Mouse (Mus musculus): ENCODE results near the gene Abca7. TPM values are rescaled to one million over a fixed set of nuclear protein-coding genes. Genes with fewer than 3 reads are reported as not detected.

Gene Abca7
- 0.41 TPM for polyA plus RNA-seq (2014; fragmentation: Illumina TruSeq; extraction: RNeasy Lipid Tissue Mini Kit (QIAGEN cat#74804); ENCODE audit: low read depth, low replicate concordance)

DNA sequence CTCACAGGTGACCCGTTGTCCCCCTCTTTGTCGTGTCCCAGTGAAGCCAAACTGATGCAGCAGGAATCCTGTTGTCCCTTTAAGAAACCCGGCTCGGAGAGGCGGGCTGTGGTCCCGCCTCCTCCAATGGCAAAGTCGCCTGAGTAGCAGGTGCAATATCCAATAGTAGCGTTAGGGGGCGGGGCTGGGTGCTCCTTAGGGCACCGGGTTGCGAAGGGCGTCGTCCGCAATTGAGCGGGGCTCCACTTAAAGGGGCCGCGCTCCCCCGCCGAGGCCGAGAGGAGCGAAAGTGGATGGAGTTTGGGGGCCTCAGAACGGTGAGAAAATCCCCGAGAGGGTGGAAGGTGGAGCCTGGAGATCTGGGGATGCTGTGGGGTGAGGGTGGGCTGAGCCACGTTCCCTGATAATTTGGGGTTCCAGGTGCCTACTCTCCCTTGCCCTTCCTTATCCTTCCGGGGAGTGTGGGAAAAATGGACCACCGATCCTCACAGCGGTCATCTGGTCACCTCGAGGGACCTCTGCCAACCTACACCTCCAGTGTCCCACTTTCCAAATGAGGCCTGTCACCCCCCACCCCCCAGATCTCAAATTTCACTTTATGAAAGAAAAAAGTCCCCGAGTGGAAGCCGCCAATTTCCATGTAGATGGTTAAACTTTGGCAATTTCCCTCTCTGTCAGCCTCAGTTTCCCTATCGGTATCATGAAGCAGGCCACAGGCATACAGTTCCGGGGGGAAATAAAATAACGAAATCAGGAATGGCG, at the start of gene Abca7:
Abca7 (plus strand) TSS at position 223 of the 762 bp plus-strand sequence.

DNA sequence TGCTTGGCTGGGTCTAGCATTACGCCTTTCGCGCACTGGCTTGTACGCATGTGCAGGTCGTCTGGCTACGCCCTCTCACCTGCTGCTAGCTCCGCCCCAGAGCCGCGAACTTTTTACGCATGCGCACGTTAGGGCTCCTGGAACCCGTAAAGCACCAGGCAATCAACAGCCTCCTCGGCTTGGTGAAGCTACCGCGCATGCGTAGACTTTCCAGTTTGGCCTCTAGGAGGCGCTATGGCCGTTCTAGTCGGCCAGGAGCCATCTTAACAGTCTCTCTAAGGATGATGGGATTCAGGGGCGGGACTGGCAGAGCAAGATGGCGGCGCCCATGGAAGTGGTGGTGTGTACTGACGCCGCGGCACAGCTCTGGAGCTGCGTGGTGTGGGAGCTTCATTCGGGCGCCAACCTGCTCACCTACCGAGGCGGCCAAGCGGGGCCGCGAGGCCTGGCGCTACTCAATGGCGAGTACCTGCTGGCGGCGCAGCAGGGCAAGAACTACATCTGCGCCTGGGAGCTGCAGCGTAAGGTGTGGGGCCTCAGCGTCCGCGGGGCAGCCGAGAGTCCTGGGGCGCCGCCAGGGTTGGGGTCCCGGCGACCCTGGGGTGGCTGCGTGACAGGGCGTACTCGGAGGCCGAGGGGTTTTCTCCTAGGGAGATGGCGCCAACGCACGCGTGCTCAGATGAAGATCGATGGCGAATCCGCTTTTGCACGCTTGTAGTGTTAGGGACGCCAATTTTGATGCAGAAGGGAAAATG, 36.3 kb upstream of the Abca7 start, which contains the start of gene Wdr18:
Wdr18 (plus strand) TSS at position 306 of the 755 bp plus-strand sequence.

GRCm38 (mm10) chr10:79970415-79971182, 25.7 kb upstream of the Abca7 start, which contains the start of gene Grin3b:
Gene Grin3b, plus strand, starts transcription at chr10:79970715.

GRCm38 (mm10) chr10:79984195-79984816, 12.0 kb upstream of the Abca7 start, which contains the start of gene Tmem259:
Gene Tmem259, minus strand, starts transcription at chr10:79984330.

GRCm38 (mm10) chr10:79988506-79989271, 7.6 kb upstream of the Abca7 start, which contains the start of gene Cnn2:
Gene Cnn2, plus strand, starts transcription at chr10:79988584.

DNA sequence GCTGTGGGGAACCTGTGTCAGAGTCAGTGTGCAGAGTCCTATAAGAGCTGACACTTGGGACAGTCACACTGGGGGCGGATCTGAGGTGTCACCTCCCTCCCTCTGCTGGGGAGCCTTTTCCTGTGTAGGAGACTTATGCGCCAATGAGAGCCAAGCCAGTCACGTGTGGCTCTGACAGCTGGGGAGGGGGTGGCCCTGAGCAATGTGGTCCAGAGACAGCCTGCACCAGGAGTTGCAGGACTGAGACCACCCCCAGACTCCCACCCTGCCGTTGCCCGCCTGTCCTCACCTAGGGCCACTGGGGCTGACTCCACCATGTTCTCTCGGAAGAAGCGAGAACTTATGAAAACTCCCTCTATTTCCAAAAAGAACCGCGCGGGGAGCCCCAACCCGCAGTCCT, 20.2 kb downstream of the Abca7 start, which contains the start of gene Arhgap45:
Arhgap45 (plus strand) TSS at position 143 of the 400 bp plus-strand sequence.

GRCm38 (mm10) chr10:80039559-80039979, 43.3 kb downstream of the Abca7 start, which contains the start of gene Polr2e:
Gene Polr2e, minus strand, starts transcription at chr10:80039795.

DNA sequence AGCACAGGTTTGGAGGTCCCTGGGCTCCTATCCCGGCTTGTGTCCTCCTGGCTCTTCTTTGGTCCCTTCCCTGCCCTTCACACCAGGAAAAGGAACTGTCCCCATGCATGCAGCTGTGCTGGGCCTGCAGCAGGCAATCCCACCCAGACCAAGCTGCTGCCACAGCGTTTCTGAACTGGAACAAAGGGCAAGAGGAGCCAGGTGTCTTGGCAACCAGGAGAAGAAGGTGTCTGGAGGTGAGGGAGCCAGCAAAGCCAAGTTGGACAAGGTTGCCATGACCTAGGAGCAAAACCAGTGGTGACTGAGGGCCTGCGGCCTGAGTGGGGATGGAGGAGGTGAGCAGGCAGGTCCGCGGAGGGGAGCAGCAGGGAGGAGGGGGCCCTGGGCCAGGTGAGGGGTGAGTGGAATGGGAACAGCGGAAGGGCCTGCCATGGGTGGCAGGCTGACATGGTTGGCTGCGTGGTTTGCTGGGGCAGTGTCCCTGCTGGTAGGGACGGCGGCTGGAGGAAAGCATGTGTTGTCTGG, 50.8 kb downstream of the Abca7 start, which contains the start of gene Gpx4:
Gpx4 (plus strand) TSS at position 126 of the 525 bp plus-strand sequence.

Other genes with a start within 250 kb of the Abca7 start
- gene Polrmt, start 249.9 kb upstream of the Abca7 start, polyA plus RNA-seq (2014; fragmentation: Illumina TruSeq; extraction: RNeasy Lipid Tissue Mini Kit (QIAGEN cat#74804); ENCODE audit: low read depth, low replicate concordance), result 0.82 TPM
- not detected for gene Fgf22, start 241.4 kb upstream of the Abca7 start, polyA plus RNA-seq (2014; fragmentation: Illumina TruSeq; extraction: RNeasy Lipid Tissue Mini Kit (QIAGEN cat#74804); ENCODE audit: low read depth, low replicate concordance)
- gene Rnf126, start 229.5 kb upstream of the Abca7 start, polyA plus RNA-seq (2014; fragmentation: Illumina TruSeq; extraction: RNeasy Lipid Tissue Mini Kit (QIAGEN cat#74804); ENCODE audit: low read depth, low replicate concordance), result 0.73 TPM
- 2.5 TPM for gene Fstl3, start 219.2 kb upstream of the Abca7 start, polyA plus RNA-seq (2014; fragmentation: Illumina TruSeq; extraction: RNeasy Lipid Tissue Mini Kit (QIAGEN cat#74804); ENCODE audit: low read depth, low replicate concordance)
- gene Prss57, start 205.5 kb upstream of the Abca7 start, polyA plus RNA-seq (2014; fragmentation: Illumina TruSeq; extraction: RNeasy Lipid Tissue Mini Kit (QIAGEN cat#74804); ENCODE audit: low read depth, low replicate concordance), result not detected
- 0.69 TPM for gene Palm, start 202.9 kb upstream of the Abca7 start, polyA plus RNA-seq (2014; fragmentation: Illumina TruSeq; extraction: RNeasy Lipid Tissue Mini Kit (QIAGEN cat#74804); ENCODE audit: low read depth, low replicate concordance)
- 12.8 TPM for gene Misp, start 175.5 kb upstream of the Abca7 start, polyA plus RNA-seq (2014; fragmentation: Illumina TruSeq; extraction: RNeasy Lipid Tissue Mini Kit (QIAGEN cat#74804); ENCODE audit: low read depth, low replicate concordance)
- gene Ptbp1, start 142.1 kb upstream of the Abca7 start, polyA plus RNA-seq (2014; fragmentation: Illumina TruSeq; extraction: RNeasy Lipid Tissue Mini Kit (QIAGEN cat#74804); ENCODE audit: low read depth, low replicate concordance), result 91.3 TPM
- gene Prtn3, start 122.0 kb upstream of the Abca7 start, polyA plus RNA-seq (2014; fragmentation: Illumina TruSeq; extraction: RNeasy Lipid Tissue Mini Kit (QIAGEN cat#74804); ENCODE audit: low read depth, low replicate concordance), result not detected
- gene Plppr3, start 121.9 kb upstream of the Abca7 start, polyA plus RNA-seq (2014; fragmentation: Illumina TruSeq; extraction: RNeasy Lipid Tissue Mini Kit (QIAGEN cat#74804); ENCODE audit: low read depth, low replicate concordance), result not detected
- not detected for gene Elane, start 110.2 kb upstream of the Abca7 start, polyA plus RNA-seq (2014; fragmentation: Illumina TruSeq; extraction: RNeasy Lipid Tissue Mini Kit (QIAGEN cat#74804); ENCODE audit: low read depth, low replicate concordance)
- 0.88 TPM for gene Cfd, start 105.6 kb upstream of the Abca7 start, polyA plus RNA-seq (2014; fragmentation: Illumina TruSeq; extraction: RNeasy Lipid Tissue Mini Kit (QIAGEN cat#74804); ENCODE audit: low read depth, low replicate concordance)
- gene Med16, start 87.6 kb upstream of the Abca7 start, polyA plus RNA-seq (2014; fragmentation: Illumina TruSeq; extraction: RNeasy Lipid Tissue Mini Kit (QIAGEN cat#74804); ENCODE audit: low read depth, low replicate concordance), result 0.19 TPM
- not detected for gene Gm26602, start 85.6 kb upstream of the Abca7 start, polyA plus RNA-seq (2014; fragmentation: Illumina TruSeq; extraction: RNeasy Lipid Tissue Mini Kit (QIAGEN cat#74804); ENCODE audit: low read depth, low replicate concordance)
- 0.35 TPM for gene Kiss1r, start 79.5 kb upstream of the Abca7 start, polyA plus RNA-seq (2014; fragmentation: Illumina TruSeq; extraction: RNeasy Lipid Tissue Mini Kit (QIAGEN cat#74804); ENCODE audit: low read depth, low replicate concordance)
- gene R3hdm4, start 75.3 kb upstream of the Abca7 start, polyA plus RNA-seq (2014; fragmentation: Illumina TruSeq; extraction: RNeasy Lipid Tissue Mini Kit (QIAGEN cat#74804); ENCODE audit: low read depth, low replicate concordance), result 21.3 TPM
- gene Arid3a, start 69.5 kb upstream of the Abca7 start, polyA plus RNA-seq (2014; fragmentation: Illumina TruSeq; extraction: RNeasy Lipid Tissue Mini Kit (QIAGEN cat#74804); ENCODE audit: low read depth, low replicate concordance), result 2.5 TPM
- 0.79 TPM for gene Wdr18, start 36.3 kb upstream of the Abca7 start, polyA plus RNA-seq (2014; fragmentation: Illumina TruSeq; extraction: RNeasy Lipid Tissue Mini Kit (QIAGEN cat#74804); ENCODE audit: low read depth, low replicate concordance)
- not detected for gene Grin3b, start 25.8 kb upstream of the Abca7 start, polyA plus RNA-seq (2014; fragmentation: Illumina TruSeq; extraction: RNeasy Lipid Tissue Mini Kit (QIAGEN cat#74804); ENCODE audit: low read depth, low replicate concordance)
- gene Tmem259, start 12.2 kb upstream of the Abca7 start, polyA plus RNA-seq (2014; fragmentation: Illumina TruSeq; extraction: RNeasy Lipid Tissue Mini Kit (QIAGEN cat#74804); ENCODE audit: low read depth, low replicate concordance), result 0.22 TPM
- gene Cnn2, start 7.9 kb upstream of the Abca7 start, polyA plus RNA-seq (2014; fragmentation: Illumina TruSeq; extraction: RNeasy Lipid Tissue Mini Kit (QIAGEN cat#74804); ENCODE audit: low read depth, low replicate concordance), result 4.2 TPM
- gene Arhgap45, start 20.2 kb downstream of the Abca7 start, polyA plus RNA-seq (2014; fragmentation: Illumina TruSeq; extraction: RNeasy Lipid Tissue Mini Kit (QIAGEN cat#74804); ENCODE audit: low read depth, low replicate concordance), result not detected
- gene Polr2e, start 43.3 kb downstream of the Abca7 start, polyA plus RNA-seq (2014; fragmentation: Illumina TruSeq; extraction: RNeasy Lipid Tissue Mini Kit (QIAGEN cat#74804); ENCODE audit: low read depth, low replicate concordance), result 0.63 TPM
- gene Gpx4, start 50.7 kb downstream of the Abca7 start, polyA plus RNA-seq (2014; fragmentation: Illumina TruSeq; extraction: RNeasy Lipid Tissue Mini Kit (QIAGEN cat#74804); ENCODE audit: low read depth, low replicate concordance), result 21.4 TPM
- 1.6 TPM for gene Sbno2, start 109.1 kb downstream of the Abca7 start, polyA plus RNA-seq (2014; fragmentation: Illumina TruSeq; extraction: RNeasy Lipid Tissue Mini Kit (QIAGEN cat#74804); ENCODE audit: low read depth, low replicate concordance)
- gene Stk11, start 119.3 kb downstream of the Abca7 start, polyA plus RNA-seq (2014; fragmentation: Illumina TruSeq; extraction: RNeasy Lipid Tissue Mini Kit (QIAGEN cat#74804); ENCODE audit: low read depth, low replicate concordance), result 6.7 TPM
- gene Atp5d, start 142.1 kb downstream of the Abca7 start, polyA plus RNA-seq (2014; fragmentation: Illumina TruSeq; extraction: RNeasy Lipid Tissue Mini Kit (QIAGEN cat#74804); ENCODE audit: low read depth, low replicate concordance), result 0.50 TPM
- not detected for gene Cbarp, start 144.3 kb downstream of the Abca7 start, polyA plus RNA-seq (2014; fragmentation: Illumina TruSeq; extraction: RNeasy Lipid Tissue Mini Kit (QIAGEN cat#74804); ENCODE audit: low read depth, low replicate concordance)
- gene Midn, start 151.8 kb downstream of the Abca7 start, polyA plus RNA-seq (2014; fragmentation: Illumina TruSeq; extraction: RNeasy Lipid Tissue Mini Kit (QIAGEN cat#74804); ENCODE audit: low read depth, low replicate concordance), result 13.1 TPM
- 23.0 TPM for gene Cirbp, start 169.5 kb downstream of the Abca7 start, polyA plus RNA-seq (2014; fragmentation: Illumina TruSeq; extraction: RNeasy Lipid Tissue Mini Kit (QIAGEN cat#74804); ENCODE audit: low read depth, low replicate concordance)
- gene 1600002K03Rik, start 176.4 kb downstream of the Abca7 start, polyA plus RNA-seq (2014; fragmentation: Illumina TruSeq; extraction: RNeasy Lipid Tissue Mini Kit (QIAGEN cat#74804); ENCODE audit: low read depth, low replicate concordance), result not detected
- 0.79 TPM for gene Efna2, start 183.0 kb downstream of the Abca7 start, polyA plus RNA-seq (2014; fragmentation: Illumina TruSeq; extraction: RNeasy Lipid Tissue Mini Kit (QIAGEN cat#74804); ENCODE audit: low read depth, low replicate concordance)
- 4.9 TPM for gene Mum1, start 229.9 kb downstream of the Abca7 start, polyA plus RNA-seq (2014; fragmentation: Illumina TruSeq; extraction: RNeasy Lipid Tissue Mini Kit (QIAGEN cat#74804); ENCODE audit: low read depth, low replicate concordance)

Data from sigmoid colon, adult 10 weeks (tissue).